13 mouse cellular contexts compared by ENCODE assay signal in genomic region chr8:88139256-88139655, GRCm38 (mm10). TPM values are rescaled to one million over a fixed set of nuclear protein-coding genes. Genes with fewer than 3 reads are reported as not detected.
A peak's percentile ranks its signal among the peaks of the same experiment; 100 is the strongest.
DNase-seq lines count a peak whose midpoint lies in the region; ATAC-seq and TF ChIP-seq lines count a peak whose summit lies in the region.
"Had no signal": no experiment of that assay in that cellular context is flagged by ENCODE, and none has a peak within 500 bp of the region (broad histone marks: within the 10 kb centered on the region; RNA-seq: fewer than 3 reads in every experiment).

No protein-coding gene starts in this region.

- WGBS in hindbrain, embryonic 13.5 days = 90% methylated on average over 3 of the region's 3 CpGs
- WGBS in hindbrain, embryonic 11.5 days = 92% methylated on average over 3 of the region's 3 CpGs
- WGBS in liver, embryonic 12.5 days (ENCODE audit: insufficient replicate concordance) = 70% methylated on average over 3 of the region's 3 CpGs
- WGBS in cerebellum, adult 2 months = 92% methylated on average over 3 of the region's 3 CpGs
- WGBS in forebrain, embryonic 13.5 days = 93% methylated on average over 3 of the region's 3 CpGs

- no peak for TF ChIP-seq CTCF in cerebellum, adult 2 months (IDR thresholded peaks at IDR 0.05; ENCODE audit: borderline replicate concordance, insufficient read depth, low read depth, low read length)

- H3K9ac ChIP-seq in hindbrain, embryonic 13.5 days = no peak overlapping the region
- H3K9ac ChIP-seq in hindbrain, embryonic 11.5 days (ENCODE audit: low read depth, low read length) = no peak overlapping the region
- no peak overlapping the region for H3K9ac ChIP-seq in liver, embryonic 12.5 days
- no peak overlapping the region for H3K9ac ChIP-seq in forebrain, embryonic 13.5 days

- peaks cover 54% of the 10 kb centered on the region for H3K36me3 ChIP-seq in hindbrain, embryonic 13.5 days
- H3K36me3 ChIP-seq in hindbrain, embryonic 11.5 days (ENCODE audit: control insufficient read depth, insufficient read depth, low read length) = no peaks in the 10 kb centered on the region
- peaks cover 68% of the 10 kb centered on the region for H3K36me3 ChIP-seq in liver, embryonic 12.5 days
- peaks cover 52% of the 10 kb centered on the region for H3K36me3 ChIP-seq in forebrain, embryonic 13.5 days (ENCODE audit: poor library complexity, severe bottlenecking)

- H3K27ac ChIP-seq in hindbrain, embryonic 13.5 days = no peak overlapping the region
- no peak overlapping the region for H3K27ac ChIP-seq in hindbrain, embryonic 11.5 days (ENCODE audit: low read depth, low read length)
- H3K27ac ChIP-seq in liver, embryonic 12.5 days = no peak overlapping the region
- H3K27ac ChIP-seq in cerebellum, adult 2 months (ENCODE audit: insufficient read depth, low read length) = no peak overlapping the region
- H3K27ac ChIP-seq in forebrain, embryonic 13.5 days = no peak overlapping the region
- H3K27ac ChIP-seq: stomach, postnatal 0 days had no signal

- no peaks in the 10 kb centered on the region for H3K9me3 ChIP-seq in hindbrain, embryonic 13.5 days
- H3K9me3 ChIP-seq in hindbrain, embryonic 11.5 days (ENCODE audit: control insufficient read depth, low read length) = no peaks in the 10 kb centered on the region
- H3K9me3 ChIP-seq in liver, embryonic 12.5 days (replicated peaks) = no peaks in the 10 kb centered on the region
- no peaks in the 10 kb centered on the region for H3K9me3 ChIP-seq in forebrain, embryonic 13.5 days (replicated peaks)

- H3K27me3 ChIP-seq in hindbrain, embryonic 13.5 days = no peaks in the 10 kb centered on the region
- H3K27me3 ChIP-seq in hindbrain, embryonic 11.5 days (ENCODE audit: control insufficient read depth, insufficient read depth, low read length) = no peaks in the 10 kb centered on the region
- H3K27me3 ChIP-seq in liver, embryonic 12.5 days (replicated peaks) = no peaks in the 10 kb centered on the region
- H3K27me3 ChIP-seq in cerebellum, adult 2 months (ENCODE audit: control insufficient read depth, insufficient read depth, low read length) = no peaks in the 10 kb centered on the region
- no peaks in the 10 kb centered on the region for H3K27me3 ChIP-seq in forebrain, embryonic 13.5 days

- no peak for TF ChIP-seq POLR2A in cerebellum, adult 2 months (IDR thresholded peaks at IDR 0.05; ENCODE audit: borderline replicate concordance, insufficient read depth, low read length)

- ATAC-seq in hindbrain, embryonic 13.5 days (ENCODE audit: low FRiP score) = no peak
- no peak for ATAC-seq in hindbrain, embryonic 11.5 days (ENCODE audit: low FRiP score)
- ATAC-seq in liver, embryonic 12.5 days = no peak
- no peak for ATAC-seq in forebrain, embryonic 13.5 days
- ATAC-seq: lung, postnatal 0 days had no signal

- H3K4me1 ChIP-seq in hindbrain, embryonic 13.5 days (replicated peaks) = peaks cover 23% of the 10 kb centered on the region
- H3K4me1 ChIP-seq in hindbrain, embryonic 11.5 days (replicated peaks; ENCODE audit: control insufficient read depth, insufficient read depth, low read length) = 0 out of 2 replicates have a peak, but pooled peaks cover 3% of the 10 kb centered on the region
- peaks cover 23% of the 10 kb centered on the region for H3K4me1 ChIP-seq in liver, embryonic 12.5 days
- peaks cover 7% of the 10 kb centered on the region for H3K4me1 ChIP-seq in cerebellum, adult 2 months (ENCODE audit: control insufficient read depth, insufficient read depth, low read length)
- peaks cover 19% of the 10 kb centered on the region for H3K4me1 ChIP-seq in forebrain, embryonic 13.5 days

- H3K4me3 ChIP-seq in hindbrain, embryonic 13.5 days = no peak overlapping the region
- no peak overlapping the region for H3K4me3 ChIP-seq in hindbrain, embryonic 11.5 days (ENCODE audit: low read depth, low read length)
- H3K4me3 ChIP-seq in liver, embryonic 12.5 days = no peak overlapping the region
- no peak overlapping the region for H3K4me3 ChIP-seq in cerebellum, adult 2 months (replicated peaks; ENCODE audit: insufficient read depth, low read depth, low read length)
- H3K4me3 ChIP-seq in forebrain, embryonic 13.5 days = no peak overlapping the region

- no peak for DNase-seq in hindbrain, embryonic 11.5 days (ENCODE audit: low spot score)
- DNase-seq in A20 (ENCODE audit: low read depth, low spot score) (peak; percentile 48), R1 (ENCODE audit: low read depth, low spot score) (peak; percentile 28)
- DNase-seq in cerebellum, adult 2 months = no peak
- no peak for DNase-seq in cerebellum, postnatal 36 days
- DNase-seq: heart, postnatal 14 days; kidney, adult 2 months; thymus, postnatal 25 days had no signal

- H3K4me2 ChIP-seq in hindbrain, embryonic 13.5 days = peak overlapping the region; percentile 2; the same call in 1 of the 2 replicates
- no peak overlapping the region for H3K4me2 ChIP-seq in hindbrain, embryonic 11.5 days (replicated peaks; ENCODE audit: low read depth, low read length)
- H3K4me2 ChIP-seq in liver, embryonic 12.5 days = peak overlapping the region; percentile 84; the same call in 1 of the 2 replicates
- H3K4me2 ChIP-seq in forebrain, embryonic 13.5 days = no peak overlapping the region

RNA-seq across cellular contexts. Expression of gene Heatr3, which starts 1.6 kb away (rescaled TPM):
- 37.1 and 39.0 TPM in 2 replicates for polyA plus RNA-seq in hindbrain, embryonic 13.5 days (2015; fragmentation: Nextera tagmentation; extraction: Ambion mirVana)
- 47.9 and 48.4 TPM in 2 replicates for polyA plus RNA-seq in hindbrain, embryonic 11.5 days (2014; fragmentation: Nextera tagmentation; extraction: Ambion mirVana)
- 47.9 and 49.7 TPM in 2 replicates for polyA plus RNA-seq in liver, embryonic 12.5 days (2016; fragmentation: Nextera tagmentation; extraction: Ambion mirVana)
- 40.0 and 45.2 TPM in 2 replicates for polyA plus RNA-seq in cerebellum, adult 2 months (2012; rRNA removed)
- polyA plus RNA-seq in forebrain, embryonic 13.5 days (2015; fragmentation: Nextera tagmentation; extraction: Ambion mirVana) = 34.8 and 36.2 TPM in 2 replicates

RNA-seq across cellular contexts. Expression of gene Cnep1r1, which starts 20.7 kb away (rescaled TPM):
- polyA plus RNA-seq in hindbrain, embryonic 13.5 days (2015; fragmentation: Nextera tagmentation; extraction: Ambion mirVana) = 43.5 and 44.4 TPM in 2 replicates
- 32.7 and 43.0 TPM in 2 replicates for polyA plus RNA-seq in hindbrain, embryonic 11.5 days (2014; fragmentation: Nextera tagmentation; extraction: Ambion mirVana)
- 28.5 and 30.0 TPM in 2 replicates for polyA plus RNA-seq in liver, embryonic 12.5 days (2016; fragmentation: Nextera tagmentation; extraction: Ambion mirVana)
- 47.3 and 48.3 TPM in 2 replicates for polyA plus RNA-seq in cerebellum, adult 2 months (2012; rRNA removed)
- 53.7 and 54.0 TPM in 2 replicates for polyA plus RNA-seq in forebrain, embryonic 13.5 days (2015; fragmentation: Nextera tagmentation; extraction: Ambion mirVana)

RNA-seq across cellular contexts. Expression of gene Tent4b, which starts 59.8 kb away (rescaled TPM):
- polyA plus RNA-seq in hindbrain, embryonic 13.5 days (2015; fragmentation: Nextera tagmentation; extraction: Ambion mirVana) = 9.5 and 9.9 TPM in 2 replicates
- polyA plus RNA-seq in hindbrain, embryonic 11.5 days (2014; fragmentation: Nextera tagmentation; extraction: Ambion mirVana) = 12.1 and 14.5 TPM in 2 replicates
- polyA plus RNA-seq in liver, embryonic 12.5 days (2016; fragmentation: Nextera tagmentation; extraction: Ambion mirVana) = 8.7 TPM in 2 replicates
- 27.8 and 29.6 TPM in 2 replicates for polyA plus RNA-seq in cerebellum, adult 2 months (2012; rRNA removed)
- polyA plus RNA-seq in forebrain, embryonic 13.5 days (2015; fragmentation: Nextera tagmentation; extraction: Ambion mirVana) = 7.4 and 8.3 TPM in 2 replicates

Comparison
In these comparisons a context has a peak if more than half of its experiments do, and no peak if none do; other contexts are left out.
1. H3K4me2 ChIP-seq: peak in hindbrain, embryonic 13.5 days (single experiment) and liver, embryonic 12.5 days (single experiment); none in hindbrain, embryonic 11.5 days (single experiment) and forebrain, embryonic 13.5 days (single experiment).
2. DNase-seq: peak in A20 (single experiment) and R1 (single experiment); none in hindbrain, embryonic 11.5 days (single experiment), cerebellum, adult 2 months (0 of 2) and cerebellum, postnatal 36 days (0 of 2).